Mouse (Mus musculus) CD4-positive helper T cell, adult 2 months (primary cell): ENCODE data around the gene Nrarp.

Experiments used
- DNase-seq: peaks from one replicate; pipeline ENCODE4 v3.0.0-alpha.2; 2012; ENCODE audit warnings: low read depth, missing footprints, low spot score

Gene Nrarp

GRCm38 (mm10) chr2:25196172-25196954 lies 15.8 kb downstream of the Nrarp start, which contains the start of gene Tor4a:
TSS of gene Tor4a (minus strand) at chr2:25196886.
- DNase-seq = peak; percentile 88

GRCm38 (mm10) chr2:25197191-25197590 lies 16.6 kb downstream of the Nrarp start:
- no peak for DNase-seq

DNA sequence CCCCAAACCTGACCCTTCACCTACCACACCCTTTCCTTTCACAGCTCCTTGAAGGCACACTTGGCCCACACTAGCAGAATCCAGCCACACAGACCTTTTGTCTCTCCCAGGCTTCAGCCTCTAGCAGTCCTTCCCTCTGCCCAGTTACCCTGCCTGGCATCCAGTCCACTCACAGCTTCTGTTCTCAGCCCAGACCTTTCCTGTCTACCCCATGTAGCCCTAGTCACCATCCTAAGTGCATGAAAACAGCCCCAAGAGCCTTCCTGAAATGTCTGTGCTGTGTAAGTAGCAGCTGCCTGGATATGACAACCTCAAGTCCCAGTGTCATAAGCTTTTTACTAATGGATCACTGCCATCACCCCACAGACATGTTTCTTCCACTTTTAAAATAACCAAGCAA lies 17.4 kb downstream of the Nrarp start:
- no peak for DNase-seq

DNA sequence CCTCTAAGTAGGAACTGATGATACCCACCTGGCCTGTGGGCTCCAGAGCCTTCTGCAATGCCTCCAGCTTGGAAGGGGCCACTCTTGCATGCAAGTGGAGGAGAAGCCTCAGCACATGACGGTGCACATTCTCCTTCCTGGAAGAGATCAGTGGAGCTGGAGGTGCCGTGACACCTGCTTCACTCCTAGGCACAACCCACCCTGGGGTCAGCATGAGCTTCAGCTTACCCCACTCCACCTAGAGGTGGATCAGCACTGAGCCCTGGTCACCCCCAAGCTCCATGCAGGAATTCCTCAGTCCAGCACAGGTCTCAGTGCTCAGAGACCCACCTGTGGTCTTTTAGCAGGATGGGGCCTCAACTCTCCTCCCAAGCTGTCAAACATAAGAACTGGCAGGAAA lies 20.1 kb downstream of the Nrarp start:
- no peak for DNase-seq

DNA sequence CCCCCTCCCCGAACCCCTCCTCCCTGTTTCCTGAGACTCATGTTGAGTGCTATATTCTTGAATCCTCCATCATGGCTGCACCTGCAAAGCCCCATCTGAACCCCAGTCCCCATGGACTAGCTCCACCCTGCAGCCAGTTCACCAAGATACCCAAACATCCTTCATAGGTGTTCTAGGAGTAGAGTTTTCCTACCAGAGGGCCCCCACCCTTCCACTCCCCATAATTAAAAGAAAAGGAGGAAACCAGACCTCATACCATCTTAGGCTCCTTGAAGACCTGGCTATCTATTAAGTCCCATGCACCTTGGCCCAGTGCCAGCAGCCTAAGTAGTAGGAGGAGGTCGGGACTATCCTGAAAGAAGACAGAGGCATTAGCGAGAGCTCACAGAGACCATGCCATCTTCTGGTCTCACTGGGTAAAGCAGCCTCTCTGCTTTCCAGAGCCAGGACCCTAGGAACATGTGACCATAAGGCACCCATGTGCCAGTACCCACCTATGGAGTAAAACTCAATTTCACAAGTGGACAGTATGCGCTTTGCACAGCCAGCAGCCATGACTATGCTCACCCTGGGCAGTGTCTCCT lies 23.2 kb downstream of the Nrarp start:
- DNase-seq = no peak

DNA sequence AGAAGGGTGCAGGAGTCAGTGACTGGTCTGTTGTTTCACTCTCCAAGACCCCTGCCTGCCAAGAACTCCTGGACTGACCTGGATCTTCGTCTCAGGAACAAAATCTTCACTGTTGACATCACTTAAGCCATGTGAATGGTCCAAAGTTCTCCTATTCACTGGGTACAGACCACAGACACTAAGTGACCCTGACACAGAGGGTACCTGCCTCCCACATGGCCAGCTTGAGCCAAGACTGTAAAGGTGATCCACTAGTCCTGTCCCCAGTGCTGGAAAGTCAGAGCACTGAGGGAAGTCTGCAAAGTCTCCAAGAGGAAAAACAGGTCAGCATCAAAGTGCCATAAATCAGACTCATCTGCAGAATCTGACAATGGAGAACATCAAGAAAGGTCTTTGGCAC lies 27.0 kb downstream of the Nrarp start:
- no peak for DNase-seq

- no peak for DNase-seq
Observed at GRCm38 (mm10) chr2:25210686-25211085, 30.1 kb downstream of the Nrarp start.

DNA sequence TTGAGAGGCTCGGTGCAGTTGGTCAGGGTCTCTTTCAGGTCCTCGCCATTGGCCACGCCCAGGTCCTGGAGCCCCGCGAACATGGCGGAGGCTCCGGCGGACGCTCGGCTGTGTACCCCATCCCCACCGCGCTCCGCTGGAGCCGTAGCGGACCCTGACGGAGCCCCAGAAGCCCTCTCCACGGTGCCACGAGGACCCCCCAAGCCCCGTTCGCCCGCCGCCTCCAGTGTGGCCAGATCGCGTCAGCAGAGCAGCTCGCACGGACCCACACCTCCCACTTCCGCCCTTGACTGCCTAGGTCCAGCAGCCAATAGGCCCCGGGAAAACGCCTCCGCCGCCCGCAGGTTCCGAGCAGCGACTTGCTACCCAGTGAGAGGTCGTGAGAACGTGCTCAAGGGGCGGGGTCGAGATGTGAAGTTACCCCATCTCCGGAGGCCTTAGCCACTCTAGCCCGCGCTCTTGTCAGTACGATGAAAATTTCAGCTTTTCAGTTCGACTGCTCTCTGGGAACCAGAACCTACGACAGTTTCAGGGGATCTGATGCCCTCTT lies 30.6 kb downstream of the Nrarp start, which contains the start of gene Nelfb:
TSS of gene Nelfb (minus strand) at position 369 of the 550 bp plus-strand sequence.
- peak; percentile 90 for DNase-seq

DNA sequence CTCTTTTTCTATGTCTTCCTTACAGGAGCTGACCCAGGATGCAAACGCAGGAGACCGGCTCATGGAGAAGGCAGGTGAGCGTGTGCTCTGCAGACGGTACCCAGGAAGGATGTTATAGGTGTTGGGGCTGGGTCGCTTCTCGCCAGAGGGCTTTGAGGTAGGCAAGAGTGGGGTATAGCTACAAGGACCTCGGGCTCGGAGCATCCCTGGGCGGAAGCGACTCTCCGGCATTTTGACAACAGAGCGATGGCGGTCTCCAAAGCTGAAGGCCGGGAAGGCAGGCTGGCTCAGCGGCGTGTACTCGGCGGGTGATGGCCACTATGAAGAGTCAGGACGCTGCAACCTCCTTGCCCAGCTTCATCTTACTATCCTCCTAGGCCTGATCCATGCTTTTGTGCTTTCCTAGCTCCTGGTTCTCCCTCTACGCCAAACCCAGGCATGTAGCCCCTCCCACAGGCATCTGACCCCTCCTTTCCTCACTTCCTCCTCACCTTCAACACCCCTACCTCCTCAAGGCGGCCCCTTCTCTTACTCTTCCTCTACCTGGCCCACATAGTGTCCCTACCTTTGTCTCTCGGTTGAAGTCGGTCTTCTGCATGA lies 32.8 kb downstream of the Nrarp start:
- DNase-seq = no peak

GRCm38 (mm10) chr2:25214444-25214843 lies 33.9 kb downstream of the Nrarp start, which contains the start of gene Stpg3:
TSS of gene Stpg3 (minus strand) at chr2:25214637.
- no peak for DNase-seq

DNA sequence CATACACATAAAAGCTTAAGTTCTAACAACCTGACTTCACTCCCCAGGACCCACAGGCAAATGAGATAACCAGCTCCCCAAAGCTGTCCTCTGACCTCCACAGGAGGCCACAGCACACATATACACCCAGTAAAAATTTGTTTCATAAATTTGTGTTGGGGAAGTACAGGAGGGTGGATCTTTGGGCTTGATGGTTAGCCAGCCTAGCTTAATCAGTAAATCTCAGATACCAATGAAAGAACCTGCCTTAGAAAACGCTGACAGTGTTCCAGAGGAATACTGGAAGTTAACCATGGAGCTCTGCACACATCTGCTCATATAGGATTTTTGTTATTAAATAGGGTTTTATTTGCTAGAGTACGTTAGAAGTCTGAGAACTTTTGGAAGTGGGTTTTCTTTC lies 37.1 kb downstream of the Nrarp start:
- DNase-seq = no peak

DNA sequence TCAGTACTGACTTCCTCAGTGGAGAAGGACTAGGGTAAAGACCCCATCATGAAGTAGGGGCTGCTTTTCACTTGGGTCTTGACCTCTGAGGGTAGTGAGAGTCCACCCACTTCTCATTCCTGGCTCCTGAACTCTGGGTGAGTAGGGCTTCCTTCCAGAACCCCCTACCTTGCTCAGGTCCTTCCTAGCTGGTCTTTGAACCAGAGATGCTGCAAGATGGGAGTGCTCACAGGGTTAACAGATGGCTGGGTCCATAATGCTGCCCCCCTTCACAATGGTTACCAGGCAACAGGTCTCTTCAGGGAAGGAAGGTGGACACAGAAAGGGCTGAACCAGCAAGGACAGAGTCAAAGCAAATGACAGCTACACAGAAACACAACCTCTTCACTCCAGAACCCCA lies 37.9 kb downstream of the Nrarp start, which contains the start of gene Fam166a:
TSS of gene Fam166a (plus strand) at position 301 of the 400 bp plus-strand sequence.
- DNase-seq = no peak

GRCm38 (mm10) chr2:25221331-25221772 lies 40.8 kb downstream of the Nrarp start:
- DNase-seq = no peak

DNA sequence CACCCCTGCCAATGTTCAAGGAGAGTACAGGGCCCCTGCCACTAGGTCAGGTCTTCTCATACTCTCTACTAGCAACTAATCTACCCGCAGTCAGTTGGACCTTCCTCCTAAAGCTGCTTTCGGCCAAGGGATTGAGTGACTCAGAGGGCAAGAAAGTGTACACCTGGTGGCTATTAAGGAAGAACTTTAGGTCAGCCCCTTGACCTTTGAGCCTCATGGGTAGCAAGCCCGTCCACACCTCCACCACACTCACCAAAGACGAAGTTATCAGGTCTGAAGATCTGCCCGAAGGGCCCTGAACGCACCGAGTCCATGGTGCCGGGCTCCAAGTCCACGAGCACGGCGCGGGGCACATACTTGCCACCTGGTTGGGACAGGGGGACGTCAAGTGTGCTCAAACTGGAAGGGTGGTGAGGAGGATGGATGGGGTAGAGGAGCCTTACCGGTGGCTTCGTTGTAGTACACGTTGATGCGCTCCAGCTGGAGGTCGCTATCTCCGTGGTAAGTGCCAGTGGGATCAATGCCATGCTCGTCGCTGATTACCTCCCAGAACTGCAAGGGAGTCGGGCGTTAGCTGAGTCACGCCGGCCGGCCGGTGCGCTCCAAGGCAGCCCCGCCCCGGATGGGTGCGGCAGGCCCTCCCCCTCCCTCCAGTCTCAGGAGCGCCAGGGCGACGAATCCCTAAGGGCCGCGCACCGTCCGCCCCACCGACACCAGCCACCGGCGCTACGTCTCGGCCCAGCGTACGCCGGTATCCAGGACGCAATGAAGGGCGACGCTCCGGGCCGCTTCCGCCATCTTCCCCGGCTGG lies 43.3 kb downstream of the Nrarp start:
- no peak for DNase-seq

DNA sequence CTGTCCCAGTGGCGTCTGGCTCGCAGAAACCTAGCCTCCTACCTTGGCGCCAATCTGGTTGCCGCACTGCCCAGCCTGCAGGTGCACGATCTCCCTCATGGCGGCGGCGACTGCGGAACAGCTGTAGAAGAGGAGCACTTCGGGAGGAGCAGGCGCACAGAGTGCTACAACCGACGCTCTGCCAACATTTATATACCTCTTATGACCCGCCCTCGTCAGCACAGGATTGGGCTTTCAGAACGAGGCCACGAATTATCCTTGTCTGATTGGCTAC lies 43.9 kb downstream of the Nrarp start, which contains the start of gene Tubb4b:
TSS of gene Tubb4b (minus strand) at position 211 of the 274 bp plus-strand sequence.
- peak; percentile 99 for DNase-seq

DNA sequence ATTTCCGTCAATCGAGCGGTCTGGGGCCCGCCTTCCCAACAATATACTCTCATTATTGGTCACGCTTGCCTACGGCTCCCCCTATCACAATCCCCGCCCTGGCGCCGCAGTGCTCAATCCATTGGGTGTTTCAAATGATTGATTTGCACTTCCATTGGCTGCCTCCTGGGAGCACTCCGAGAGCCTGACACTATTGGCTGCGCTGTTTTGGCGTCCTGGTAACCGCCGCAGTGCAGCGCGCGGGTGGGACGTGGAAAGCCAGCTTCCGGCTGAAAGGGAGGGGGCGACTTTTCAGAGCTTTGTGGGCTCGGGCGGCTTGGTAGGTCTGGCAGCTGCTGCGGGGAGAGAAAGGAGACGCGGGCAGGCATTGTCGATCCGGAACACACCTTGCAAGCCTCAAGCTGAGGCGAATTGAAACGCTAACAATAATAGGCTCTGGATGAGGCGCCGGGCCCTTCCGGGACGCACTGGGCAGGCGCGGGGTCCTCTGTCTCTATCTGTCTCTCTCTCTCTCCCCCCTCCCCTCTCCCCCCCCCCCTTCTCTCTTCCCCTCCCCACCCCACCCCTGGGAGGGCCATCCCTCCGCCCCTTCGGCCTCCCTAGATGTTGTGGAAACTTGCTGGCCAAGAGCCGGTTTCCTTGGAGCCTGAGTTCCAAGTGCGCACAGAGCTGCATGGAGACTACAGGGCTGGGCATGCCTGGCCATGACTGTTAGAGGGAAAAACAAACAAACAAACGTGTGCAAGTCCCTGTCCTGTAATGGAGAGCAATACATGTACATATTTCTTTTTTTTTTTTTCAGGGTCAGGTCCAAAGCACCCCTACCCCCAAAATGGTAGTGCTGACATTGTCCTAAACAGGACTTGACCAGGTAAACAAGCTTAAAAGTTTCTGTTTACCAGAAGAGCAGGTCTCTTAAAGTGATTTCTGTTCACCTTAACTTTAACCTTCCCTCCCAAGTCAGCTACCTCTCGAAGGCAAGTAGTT lies 44.5 kb downstream of the Nrarp start:
- DNase-seq = no peak

- no peak for DNase-seq
Observed at GRCm38 (mm10) chr2:25225811-25226379, 45.3 kb downstream of the Nrarp start.

DNA sequence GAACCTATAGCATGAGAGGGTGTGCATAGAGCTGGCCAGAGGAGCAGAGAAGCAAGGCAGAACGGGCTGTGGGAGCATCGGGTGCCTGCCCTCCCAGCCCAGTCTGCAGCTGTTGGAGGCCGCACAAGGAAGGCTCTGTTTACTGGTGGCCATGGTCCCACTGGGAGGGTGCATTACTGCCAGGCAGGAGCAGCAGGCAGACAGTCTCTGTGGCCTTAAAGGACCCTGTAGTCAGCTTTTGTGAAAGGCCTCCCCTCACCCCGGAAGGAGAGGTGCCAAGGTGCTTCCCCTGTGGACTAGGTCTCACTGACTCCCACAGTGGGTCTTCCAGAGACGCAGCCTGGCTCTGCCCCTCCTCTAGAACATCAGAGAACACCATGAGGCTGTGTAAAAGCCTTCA lies 46.3 kb downstream of the Nrarp start:
- no peak for DNase-seq

- no peak for DNase-seq
Observed at GRCm38 (mm10) chr2:25227406-25227805, 46.8 kb downstream of the Nrarp start.

GRCm38 (mm10) chr2:25228431-25228889 lies 47.9 kb downstream of the Nrarp start:
- DNase-seq = peak; percentile 91
